Mouse (Mus musculus): ENCODE measurements around the gene Gdf15. TPM values are rescaled to one million over a fixed set of nuclear protein-coding genes. Genes with fewer than 3 reads are reported as not detected.

The Gdf15 gene
- polyA plus RNA-seq, 1 experiment from 2014 or later = 1.2 TPM

DNA sequence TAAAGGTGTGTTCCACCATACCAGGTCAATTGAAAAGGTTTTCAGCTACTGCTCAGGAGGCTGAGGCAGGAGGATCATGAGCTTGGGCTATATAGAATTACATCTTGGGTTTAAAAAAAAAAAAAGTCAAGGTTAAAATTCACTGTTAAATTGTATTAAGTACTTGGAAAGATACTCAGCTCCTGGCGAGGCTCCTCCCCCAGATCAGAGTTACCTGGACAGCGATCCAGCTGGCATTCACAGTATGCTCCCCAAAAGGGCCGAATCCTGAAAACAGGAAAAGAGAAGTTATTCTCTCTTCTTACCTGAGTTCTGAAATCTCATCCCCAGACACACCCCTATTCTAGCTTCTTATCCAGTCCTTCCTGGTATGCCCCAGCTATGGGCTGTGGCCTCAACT is 25.0 kb upstream of the Gdf15 start:
- no peak for DNase-seq (ENCODE audit: low spot score)

- no peak for DNase-seq (ENCODE audit: low spot score)
Observed at GRCm38 (mm10) chr8:70656193-70656790, 24.0 kb upstream of the Gdf15 start.

DNA sequence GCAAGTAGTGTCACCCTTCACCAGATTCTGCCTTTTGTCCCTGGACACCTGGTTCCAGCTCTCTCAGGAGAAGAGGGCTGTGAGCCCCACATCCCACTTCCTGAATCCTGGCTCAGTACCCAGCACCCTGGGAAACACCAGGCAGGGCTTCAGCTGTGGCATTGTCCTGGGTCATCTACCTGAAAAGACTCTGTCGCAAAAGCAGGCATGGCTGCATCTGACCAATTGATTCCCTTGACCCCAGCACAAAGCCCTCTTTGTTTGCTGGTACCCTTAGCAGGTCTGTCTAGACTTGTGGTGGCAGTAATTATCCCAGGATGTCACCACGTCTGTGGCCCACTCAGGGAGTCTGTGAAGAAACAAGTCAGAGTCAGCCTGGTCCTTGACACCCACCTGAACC is 23.2 kb upstream of the Gdf15 start:
- no peak for DNase-seq (ENCODE audit: low spot score)

DNA sequence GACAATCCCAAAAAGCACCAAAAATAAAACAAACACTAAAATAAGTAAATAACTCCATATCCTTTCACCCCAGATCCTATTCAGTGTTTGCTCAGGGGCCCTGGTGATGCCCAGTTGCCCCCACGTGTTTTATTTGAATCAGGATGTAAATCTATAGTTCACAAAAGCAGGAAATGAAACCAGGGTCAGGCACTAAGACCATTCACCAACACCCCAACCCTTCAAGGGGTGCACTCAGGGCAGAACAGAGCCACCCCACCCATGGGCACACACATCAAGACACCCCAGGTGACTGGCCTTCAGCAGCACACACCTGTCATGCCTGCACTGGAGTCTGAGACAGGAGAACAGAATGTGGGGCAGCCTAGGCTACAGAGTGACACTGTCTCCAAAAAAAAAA is 21.9 kb upstream of the Gdf15 start:
- DNase-seq (ENCODE audit: low spot score) = no peak

DNA sequence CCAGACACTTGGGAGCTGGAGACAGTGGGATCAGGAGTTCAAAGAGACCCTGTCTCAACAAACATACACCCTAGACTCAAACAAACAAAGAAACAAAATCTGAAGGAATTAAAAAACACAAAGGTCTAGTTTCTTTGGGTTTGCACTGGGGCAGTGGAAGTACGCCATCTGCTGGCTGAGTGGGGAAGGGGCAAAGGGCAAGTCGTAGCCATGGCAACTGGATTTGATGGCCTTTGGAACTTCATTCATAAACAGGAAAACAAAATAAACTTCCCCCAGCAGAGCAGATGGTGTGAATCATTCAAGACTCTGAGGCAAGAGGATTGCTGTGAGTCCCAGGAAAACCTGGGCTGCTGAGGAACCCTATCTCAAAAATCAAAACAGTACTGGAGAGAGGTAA is 21.0 kb upstream of the Gdf15 start:
- DNase-seq (ENCODE audit: low spot score) = peak; percentile 67

- no peak for DNase-seq (ENCODE audit: low spot score)
Observed at GRCm38 (mm10) chr8:70650351-70650750, 18.1 kb upstream of the Gdf15 start.

DNA sequence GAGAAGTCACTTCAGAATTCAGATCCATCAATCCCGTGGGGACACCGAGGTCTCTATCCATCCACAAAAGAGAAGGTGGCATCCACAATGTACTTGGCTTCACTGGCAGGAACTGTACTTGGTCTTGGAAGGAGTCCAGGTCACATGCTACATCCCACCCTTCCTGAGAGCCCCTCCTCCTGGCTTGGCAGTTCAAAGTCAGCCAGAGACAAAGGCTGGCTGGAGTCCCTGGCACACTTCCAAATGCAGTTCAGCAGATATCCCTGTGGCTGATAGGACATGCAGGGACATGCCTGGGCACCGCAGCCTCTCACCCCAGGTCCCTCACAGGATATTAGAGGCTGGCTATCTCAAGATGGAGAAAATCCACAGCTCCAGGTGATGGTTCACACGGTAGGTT is 17.1 kb upstream of the Gdf15 start:
- no peak for DNase-seq (ENCODE audit: low spot score)

- no peak for DNase-seq (ENCODE audit: low spot score)
Observed at GRCm38 (mm10) chr8:70648921-70649320, 16.7 kb upstream of the Gdf15 start.

GRCm38 (mm10) chr8:70648164-70648442 is 15.8 kb upstream of the Gdf15 start:
- no peak for DNase-seq (ENCODE audit: low spot score)

DNA sequence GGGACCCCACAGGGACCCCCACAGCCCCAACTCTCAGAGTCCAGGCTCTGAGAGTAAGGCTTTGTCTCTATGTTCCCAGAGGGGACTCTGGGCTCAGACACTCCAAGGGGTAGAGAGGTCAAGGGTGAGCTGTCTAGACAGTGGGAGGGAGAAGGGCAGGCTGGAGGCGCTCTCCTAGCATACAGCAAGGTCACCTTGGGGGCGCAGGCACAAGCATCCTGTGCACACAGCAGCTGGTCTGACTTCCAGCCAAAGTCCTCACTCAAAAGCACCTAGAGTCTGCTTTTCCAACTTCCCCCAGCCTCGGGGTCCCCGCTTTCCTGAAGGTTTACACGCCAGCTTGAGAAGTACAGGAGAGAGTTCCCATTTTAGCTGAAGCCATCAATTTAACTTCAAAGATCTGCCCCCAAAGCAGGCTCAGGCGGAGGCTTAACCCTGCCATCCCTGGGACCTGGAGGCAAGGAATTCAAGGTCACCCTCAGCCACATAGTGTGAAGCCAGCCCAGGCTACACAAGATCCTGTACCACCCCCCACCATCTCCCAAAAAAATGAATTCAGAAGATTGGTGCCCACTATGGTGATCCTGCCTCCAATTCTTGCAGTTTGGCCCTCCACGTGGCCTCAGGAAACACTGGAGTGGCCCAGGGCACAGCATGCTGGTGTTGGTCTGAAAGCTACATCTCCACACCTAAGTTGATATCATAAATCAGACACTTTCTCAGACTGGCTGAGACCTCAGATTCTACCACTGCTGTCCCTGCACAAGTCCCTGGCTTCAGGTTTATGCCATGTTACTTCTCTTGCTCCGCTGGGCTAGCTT is 15.3 kb upstream of the Gdf15 start:
- DNase-seq (ENCODE audit: low spot score) = no peak

- no peak for DNase-seq (ENCODE audit: low spot score)
Observed at GRCm38 (mm10) chr8:70646775-70647174, 14.5 kb upstream of the Gdf15 start.

DNA sequence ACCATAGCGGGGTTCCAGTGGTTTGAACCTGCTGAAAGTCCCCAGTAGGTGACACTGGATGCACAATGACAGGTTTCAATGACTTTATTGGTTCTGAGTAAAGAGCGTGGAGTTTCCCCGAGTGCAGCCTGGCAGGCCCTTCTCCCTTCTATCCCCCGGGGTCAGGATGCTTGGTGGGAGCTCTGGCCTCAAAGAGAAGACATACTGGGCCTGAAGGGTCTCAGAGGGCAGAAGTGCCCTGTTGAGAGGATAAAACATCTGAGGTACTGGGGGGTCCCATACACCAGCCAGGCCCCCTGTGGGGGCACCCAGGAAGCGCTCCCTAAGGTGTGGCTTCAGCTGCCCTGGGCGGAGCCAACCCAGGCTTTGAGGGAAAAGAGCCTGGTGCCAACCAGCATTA is 14.1 kb upstream of the Gdf15 start:
- DNase-seq (ENCODE audit: low spot score) = no peak

GRCm38 (mm10) chr8:70645501-70646224 is 13.4 kb upstream of the Gdf15 start:
- DNase-seq (ENCODE audit: low spot score) = no peak

DNA sequence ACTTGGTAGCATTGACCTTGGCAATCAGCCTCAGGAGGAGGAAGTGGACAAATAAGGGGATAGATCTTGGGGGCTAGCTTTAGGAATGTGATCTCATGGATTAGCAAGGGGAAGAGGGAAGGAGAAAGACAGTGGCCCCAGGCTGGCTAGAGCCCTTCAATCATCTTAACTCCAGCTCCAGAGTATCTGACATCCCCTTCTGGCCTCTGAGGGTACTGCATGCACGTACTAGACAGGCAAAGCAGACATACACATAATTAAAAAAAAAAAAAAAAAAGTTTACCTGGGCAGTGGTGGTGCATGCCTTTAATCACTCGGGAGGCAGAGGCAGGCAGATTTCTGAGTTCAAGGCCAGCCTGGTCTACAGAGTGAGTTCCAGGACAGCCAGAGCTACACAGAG is 11.8 kb upstream of the Gdf15 start:
- peak; percentile 57 for DNase-seq (ENCODE audit: low spot score)

DNA sequence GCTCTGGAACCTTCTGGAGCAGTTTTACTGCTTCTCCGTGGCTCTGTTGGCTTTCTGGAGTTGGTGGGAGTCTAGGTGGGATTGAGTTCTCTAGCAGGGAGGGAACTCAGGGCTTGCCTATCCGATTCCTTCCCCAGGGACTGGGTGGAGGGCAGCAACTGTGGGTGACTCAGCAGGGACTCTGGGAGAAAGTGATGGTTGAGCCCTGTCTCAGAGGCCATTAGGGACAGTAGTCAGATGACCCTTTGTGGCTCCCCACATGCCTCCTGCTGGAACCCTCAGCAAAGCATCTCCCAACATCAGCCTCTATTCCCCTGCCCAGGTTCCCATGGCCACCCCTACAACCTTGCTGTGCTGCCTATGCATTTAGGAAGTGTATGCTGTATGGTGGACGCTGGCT is 10.8 kb upstream of the Gdf15 start:
- no peak for DNase-seq (ENCODE audit: low spot score)

GRCm38 (mm10) chr8:70638752-70639151 is 6.5 kb upstream of the Gdf15 start:
- DNase-seq (ENCODE audit: low spot score) = no peak

- no peak for DNase-seq (ENCODE audit: low spot score)
Observed at GRCm38 (mm10) chr8:70636838-70637237, 4.6 kb upstream of the Gdf15 start.

- no peak for DNase-seq (ENCODE audit: low spot score)
Observed at GRCm38 (mm10) chr8:70635527-70635926, 3.3 kb upstream of the Gdf15 start.

DNA sequence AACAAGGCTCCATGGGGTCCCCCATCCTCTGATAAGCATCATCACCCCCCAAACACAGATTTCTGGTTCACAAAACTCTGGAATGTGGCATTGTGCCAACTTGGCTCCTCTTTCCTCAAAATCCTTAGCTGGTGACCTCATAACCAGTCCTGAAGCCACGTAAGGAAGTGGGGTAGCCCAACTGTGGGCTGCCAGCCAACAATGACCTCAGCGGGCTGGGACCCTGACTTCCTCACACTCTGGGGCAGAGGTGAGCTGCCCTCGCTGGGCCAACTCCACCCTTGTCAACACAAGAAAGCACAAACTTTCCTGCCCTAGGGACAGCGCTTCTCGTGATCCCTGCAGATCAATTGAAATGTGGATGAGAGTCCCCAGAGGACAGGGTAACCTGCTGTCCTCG is 1.8 kb upstream of the Gdf15 start:
- no peak for DNase-seq (ENCODE audit: low spot score)

- no peak for DNase-seq (ENCODE audit: low spot score)
Observed at GRCm38 (mm10) chr8:70631436-70631835, 820 bp downstream of the Gdf15 start.

DNA sequence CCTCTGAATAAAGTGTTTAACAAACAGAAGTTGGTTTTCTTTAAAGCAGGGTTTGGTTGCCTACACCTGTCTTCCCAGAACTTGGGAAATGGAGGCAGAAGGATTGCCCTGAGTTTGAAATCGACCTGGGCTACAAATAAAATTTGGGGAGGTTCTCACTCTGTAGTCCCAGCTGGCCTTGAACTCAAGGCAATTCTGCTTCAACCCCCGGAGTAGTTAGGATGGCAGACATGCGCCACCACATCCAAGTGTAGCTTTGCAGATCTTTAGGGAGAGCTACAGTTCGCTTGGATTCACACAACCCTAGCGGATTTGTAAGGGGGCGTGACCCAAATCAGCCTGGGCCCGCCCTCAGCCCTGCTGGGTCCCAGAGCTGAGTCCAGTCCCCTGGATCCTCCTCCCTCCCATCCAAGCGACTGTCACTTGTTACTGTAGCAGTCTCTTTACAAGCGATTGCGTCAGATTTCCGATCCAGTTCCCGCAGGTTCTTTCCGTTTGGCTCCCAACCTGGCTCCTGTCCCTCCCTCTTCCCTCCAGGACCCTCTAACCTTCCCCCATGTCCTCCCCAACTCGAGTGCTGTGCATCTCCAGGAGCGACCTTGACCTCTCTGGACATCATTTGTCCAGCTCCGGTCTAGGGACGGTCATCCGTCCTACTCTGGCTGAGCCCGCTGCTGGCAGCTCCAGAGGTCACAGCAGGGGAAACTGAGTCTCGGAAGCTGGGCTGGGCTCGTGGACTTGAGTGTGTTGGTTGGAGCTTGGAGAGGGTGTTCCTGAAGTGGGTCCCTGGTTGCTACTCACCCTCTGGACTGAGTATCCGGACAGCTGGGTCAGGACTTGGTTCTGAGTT is 1.5 kb downstream of the Gdf15 start:
- DNase-seq (ENCODE audit: low spot score) = no peak

All from thymus, postnatal 0 days (tissue).